Mouse (Mus musculus): ENCODE results near the gene Metap1. TPM values are rescaled to one million over a fixed set of nuclear protein-coding genes. Genes with fewer than 3 reads are reported as not detected.

Metap1 gene
- total RNA-seq (2021) = 10 to 100 TPM; 43.8 to 45.0 TPM
- long read RNA-seq, transcript Metap1-201 (11 exons, 2,686 nt) = major isoform, 66 of 79 reads
- long read RNA-seq, partial matches to known transcripts = 3 of 79 reads
- long read RNA-seq, other reads (novel, unspliced or antisense) = 10 of 79 reads

- DNase-seq (ENCODE audit: low spot score in 2 of 2) = peak; percentile 95
Observed at GRCm38 (mm10) chr3:138489327-138490033, at the start of gene Metap1. Gene Metap1, minus strand, starts transcription at chr3:138489515.

DNA sequence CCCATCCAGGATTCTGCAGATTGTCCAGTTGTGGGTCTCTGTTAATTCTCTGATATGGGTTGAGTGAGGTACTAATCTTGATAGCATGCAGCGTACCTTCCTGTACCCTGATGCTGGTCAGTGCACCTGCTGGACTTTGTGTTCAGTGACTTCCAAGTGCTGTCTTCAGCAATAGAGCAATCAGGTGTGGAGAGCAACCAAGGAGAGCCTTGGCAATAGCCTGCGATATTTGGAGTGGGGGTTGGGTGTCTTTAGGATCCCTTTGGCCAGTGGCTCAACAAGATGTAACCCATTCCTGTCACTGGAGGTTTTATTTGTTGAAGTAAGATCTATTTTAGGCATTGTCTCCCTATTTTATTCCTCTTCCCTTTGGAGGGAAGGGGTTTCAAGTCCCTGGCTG, 46.7 kb upstream of the Metap1 start:
- no peak for DNase-seq (ENCODE audit: low spot score in 2 of 2)

GRCm38 (mm10) chr3:138532764-138533163, 43.4 kb upstream of the Metap1 start:
- no peak for DNase-seq (ENCODE audit: low spot score in 2 of 2)

GRCm38 (mm10) chr3:138531479-138532181, 42.3 kb upstream of the Metap1 start:
- DNase-seq (ENCODE audit: low spot score in 2 of 2) = no peak

- no peak for DNase-seq (ENCODE audit: low spot score in 2 of 2)
Observed at GRCm38 (mm10) chr3:138530578-138531478, 41.5 kb upstream of the Metap1 start.

GRCm38 (mm10) chr3:138528265-138528664, 39.0 kb upstream of the Metap1 start:
- DNase-seq (ENCODE audit: low spot score in 2 of 2) = no peak

GRCm38 (mm10) chr3:138527667-138528231, 38.4 kb upstream of the Metap1 start:
- peak in 1 of 2 experiments; percentile 47 for DNase-seq (ENCODE audit: low spot score in 2 of 2)

GRCm38 (mm10) chr3:138526916-138527666, 37.8 kb upstream of the Metap1 start:
- peak; percentile 97 to 99 for DNase-seq (ENCODE audit: low spot score in 2 of 2)

DNA sequence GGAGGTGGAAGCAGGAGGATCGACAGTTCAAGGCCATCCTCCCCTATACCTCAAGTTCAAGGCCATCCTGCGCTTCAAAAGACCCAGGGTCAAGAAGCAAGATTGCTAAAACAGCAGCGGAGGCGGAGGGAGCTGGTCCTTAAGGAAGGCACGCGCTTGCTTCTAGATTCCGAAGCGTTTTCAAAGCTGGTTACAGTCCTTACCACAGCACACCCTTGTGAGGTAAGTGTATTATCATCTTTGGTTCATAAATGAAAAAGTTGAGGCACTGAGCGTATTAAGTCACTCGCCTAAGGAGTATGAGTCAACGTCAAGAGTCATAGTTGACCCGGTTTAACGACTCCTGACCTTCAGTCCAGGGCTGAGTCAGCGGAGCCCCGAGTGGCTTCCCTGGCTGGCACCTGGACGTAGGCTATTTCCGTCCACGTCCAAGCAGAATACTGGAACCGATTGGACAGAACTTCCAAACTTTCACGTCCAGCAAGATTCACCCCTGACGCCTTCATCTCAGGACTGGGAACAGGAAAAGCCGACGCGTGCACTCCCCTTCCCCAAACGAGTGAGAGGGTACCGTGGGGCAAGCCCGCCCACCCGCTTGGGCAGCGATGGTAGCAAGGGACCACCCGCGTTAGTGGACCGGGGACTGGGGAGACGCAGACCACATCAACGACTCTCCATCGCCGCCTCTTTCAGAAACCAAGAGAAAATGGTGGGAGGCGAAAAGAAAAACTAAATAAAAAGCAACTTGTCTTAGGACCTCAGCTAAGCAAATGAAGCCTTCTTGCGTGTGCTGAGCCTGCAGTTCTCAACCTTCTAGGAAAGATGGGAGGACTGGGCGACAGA, 37.0 kb upstream of the Metap1 start, which contains the start of gene Eif4e:
Eif4e (plus strand) TSS at position 107 of the 843 bp plus-strand sequence.
- peak in 1 of 2 experiments; percentile 18 for DNase-seq (ENCODE audit: low spot score in 2 of 2)

GRCm38 (mm10) chr3:138525494-138525893, 36.2 kb upstream of the Metap1 start:
- no peak for DNase-seq (ENCODE audit: low spot score in 2 of 2)

DNA sequence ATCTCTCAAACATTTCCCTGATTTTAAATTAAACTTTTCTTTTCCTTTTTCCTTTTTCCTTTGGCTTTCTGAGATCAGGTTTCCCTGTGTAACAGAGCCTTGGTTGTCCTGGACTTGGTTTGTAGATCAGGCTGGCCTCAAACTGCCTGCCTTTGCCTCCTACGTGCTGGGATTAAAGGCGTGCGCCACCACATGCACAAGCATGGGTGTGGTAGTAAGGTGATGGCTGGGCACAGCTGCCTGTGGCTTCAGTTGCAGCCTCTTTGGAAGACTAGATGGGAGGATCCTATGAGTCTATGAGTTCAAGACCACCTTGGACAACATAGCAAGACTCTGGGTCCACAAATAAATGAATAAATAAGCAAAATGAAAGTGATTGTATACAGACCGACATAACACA, 34.6 kb upstream of the Metap1 start:
- DNase-seq (ENCODE audit: low spot score in 2 of 2) = no peak

GRCm38 (mm10) chr3:138519218-138519617, 29.9 kb upstream of the Metap1 start:
- DNase-seq (ENCODE audit: low spot score in 2 of 2) = no peak

GRCm38 (mm10) chr3:138517881-138518280, 28.6 kb upstream of the Metap1 start:
- DNase-seq (ENCODE audit: low spot score in 2 of 2) = no peak

DNA sequence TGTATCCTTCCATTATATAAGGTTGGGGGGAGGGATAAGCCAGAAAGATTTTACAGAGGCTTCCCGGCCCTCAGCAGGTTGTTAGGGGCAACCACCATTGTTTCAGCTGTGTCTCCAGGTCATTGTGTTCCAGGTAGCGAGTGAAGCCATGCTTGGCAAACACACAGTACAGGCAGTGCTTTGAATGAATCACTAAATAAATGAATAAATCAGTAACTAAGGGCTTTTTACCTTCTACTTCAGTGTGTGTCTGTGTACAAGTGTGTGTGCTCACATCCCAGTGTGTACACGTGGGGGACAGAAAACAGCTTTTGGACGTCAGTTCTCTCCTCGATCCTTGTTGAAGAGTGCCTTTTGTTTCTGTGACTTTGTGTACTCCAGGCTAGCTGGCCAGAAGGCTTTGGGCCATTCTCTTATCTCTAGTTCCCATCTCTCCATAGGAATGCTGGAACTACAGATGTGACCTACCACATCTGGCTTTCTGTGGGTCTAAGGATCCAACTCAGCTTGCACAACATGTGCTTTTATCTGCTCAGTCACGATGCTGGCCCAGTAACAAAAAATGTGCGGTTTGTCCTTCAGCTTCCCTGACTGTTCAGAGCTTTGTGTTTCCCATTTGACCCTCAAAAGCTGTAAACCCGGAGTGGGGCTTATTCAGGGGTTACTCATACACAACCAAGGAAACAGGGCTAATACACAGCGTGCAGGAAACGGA, 26.5 kb upstream of the Metap1 start:
- DNase-seq (ENCODE audit: low spot score in 2 of 2) = no peak

- DNase-seq (ENCODE audit: low spot score in 2 of 2) = no peak
Observed at GRCm38 (mm10) chr3:138514749-138515148, 25.4 kb upstream of the Metap1 start.

- DNase-seq (ENCODE audit: low spot score in 2 of 2) = no peak
Observed at GRCm38 (mm10) chr3:138513243-138513642, 23.9 kb upstream of the Metap1 start.

DNA sequence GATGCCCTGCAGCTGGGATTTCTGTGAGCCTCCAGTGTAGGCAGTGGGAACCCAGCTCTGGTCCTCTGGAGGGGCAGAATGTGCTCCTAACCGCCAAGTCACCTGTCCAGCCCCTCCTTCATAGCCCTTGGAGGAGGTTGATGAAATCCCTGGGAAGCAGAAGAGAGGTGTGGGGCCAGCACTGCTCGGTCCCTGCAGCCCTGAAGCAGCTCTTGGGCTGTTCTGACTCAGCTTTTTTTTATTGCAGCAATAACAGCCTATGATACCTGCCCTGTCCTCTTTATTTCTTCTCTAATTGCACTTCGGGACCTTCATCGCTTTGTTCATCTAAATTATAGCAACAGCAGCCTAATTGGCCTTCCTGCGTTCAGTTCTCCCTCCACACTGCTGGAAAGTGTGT, 21.2 kb upstream of the Metap1 start:
- no peak for DNase-seq (ENCODE audit: low spot score in 2 of 2)

DNA sequence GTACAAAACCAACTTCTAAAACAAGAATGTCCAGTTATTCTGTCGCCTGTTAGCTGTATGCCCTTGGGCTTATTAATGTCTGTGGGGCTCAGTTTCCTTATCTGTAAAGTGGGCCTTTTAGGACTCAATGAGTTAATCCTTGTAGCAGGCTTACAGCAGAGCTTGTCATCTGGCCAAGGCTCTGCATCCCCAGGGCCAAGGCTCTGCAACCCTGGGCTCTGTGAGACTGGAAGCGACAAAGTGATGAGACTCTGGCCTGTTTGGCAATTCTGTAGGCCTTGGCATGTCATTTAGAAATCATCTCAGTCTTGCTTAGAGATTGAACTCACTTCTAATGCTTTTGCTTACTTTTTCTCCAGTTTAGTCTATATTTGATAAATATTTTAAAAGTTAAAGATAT, 20.3 kb upstream of the Metap1 start:
- DNase-seq (ENCODE audit: low spot score in 2 of 2) = no peak

GRCm38 (mm10) chr3:138506749-138507148, 17.4 kb upstream of the Metap1 start:
- DNase-seq (ENCODE audit: low spot score in 2 of 2) = peak in 1 of 2 experiments; percentile 42

Measured in layer of hippocampus, adult 18-20 months (tissue).